Mouse (Mus musculus): Measurements from ENCODE around the gene 1700029P11Rik.

The 1700029P11Rik gene

DNA sequence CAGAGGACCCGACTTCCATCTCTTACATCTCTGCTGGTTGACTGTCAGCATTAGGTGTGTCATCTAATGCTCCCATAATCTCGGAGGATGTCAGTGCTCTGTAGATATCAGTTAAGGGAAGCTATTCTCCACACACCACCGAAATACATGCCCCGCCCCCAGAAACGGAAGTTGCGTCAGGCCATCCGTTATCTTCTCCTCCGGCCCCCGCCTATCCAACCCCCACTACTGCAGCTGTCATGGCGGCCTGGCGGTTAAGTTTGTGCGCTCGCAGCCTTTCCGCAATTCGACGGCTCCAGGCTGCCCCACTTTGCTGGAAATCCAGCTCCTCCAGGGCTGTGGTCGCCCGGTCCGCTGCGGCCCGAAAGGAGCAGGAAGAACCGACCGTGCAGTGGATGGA is at the start of gene 1700029P11Rik:
TSS of gene 1700029P11Rik (plus strand) at position 220 of the 400 bp plus-strand sequence.
- DNase-seq (ENCODE audit: low spot score in 2 of 2) = no peak

DNA sequence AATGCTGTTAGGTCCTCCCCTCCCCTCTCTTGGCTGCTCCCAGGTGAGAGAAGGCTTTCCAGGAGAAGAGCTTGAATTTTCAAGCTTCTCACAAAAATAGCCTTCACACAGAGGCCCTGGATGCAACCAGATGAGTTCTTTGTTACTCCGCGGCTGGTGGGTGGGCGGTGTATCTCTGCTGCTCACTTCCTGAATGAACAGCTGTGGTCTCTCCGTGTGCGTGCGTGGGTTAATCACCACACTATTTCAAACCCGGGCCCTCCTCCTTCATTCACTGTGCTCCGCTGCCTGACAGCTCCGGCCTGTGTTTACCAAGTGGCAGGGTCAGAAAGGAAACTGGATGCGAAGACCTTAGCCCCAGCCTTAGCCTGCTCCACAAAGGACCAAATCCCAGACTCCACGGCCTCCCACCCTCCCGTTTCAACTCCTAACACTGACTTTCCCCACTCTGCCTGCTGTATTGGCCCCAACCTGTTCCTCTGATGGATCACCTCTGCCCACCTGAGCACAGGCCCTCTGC is 47.3 kb upstream of the 1700029P11Rik start:
- peak; percentile 70 to 78 for DNase-seq (ENCODE audit: low spot score in 2 of 2)

DNA sequence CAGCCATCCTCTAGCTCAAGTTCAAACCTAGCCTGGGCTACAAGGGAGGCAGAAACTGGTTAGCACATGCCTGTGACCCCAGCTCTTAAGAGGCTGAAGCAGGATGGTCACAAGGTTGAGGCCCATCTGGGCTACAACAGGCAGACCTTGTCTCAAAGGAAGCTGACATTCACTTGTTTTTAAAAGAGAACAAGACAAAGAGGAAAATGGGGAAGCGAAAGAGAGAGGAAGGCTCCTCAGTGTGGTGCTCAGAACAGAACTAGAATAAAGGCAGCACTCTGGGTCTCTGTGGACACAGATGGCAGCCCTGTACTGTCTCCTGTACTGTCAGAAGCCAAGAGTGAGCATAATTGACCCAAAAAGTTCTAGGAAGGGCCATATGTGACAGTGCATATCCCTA is 46.4 kb upstream of the 1700029P11Rik start:
- DNase-seq (ENCODE audit: low spot score in 2 of 2) = peak; percentile 72 to 77

- DNase-seq (ENCODE audit: low spot score in 2 of 2) = no peak
These were observed 44.3 kb upstream of the 1700029P11Rik start for GRCm38 (mm10) chr15:81935869-81936637.

DNA sequence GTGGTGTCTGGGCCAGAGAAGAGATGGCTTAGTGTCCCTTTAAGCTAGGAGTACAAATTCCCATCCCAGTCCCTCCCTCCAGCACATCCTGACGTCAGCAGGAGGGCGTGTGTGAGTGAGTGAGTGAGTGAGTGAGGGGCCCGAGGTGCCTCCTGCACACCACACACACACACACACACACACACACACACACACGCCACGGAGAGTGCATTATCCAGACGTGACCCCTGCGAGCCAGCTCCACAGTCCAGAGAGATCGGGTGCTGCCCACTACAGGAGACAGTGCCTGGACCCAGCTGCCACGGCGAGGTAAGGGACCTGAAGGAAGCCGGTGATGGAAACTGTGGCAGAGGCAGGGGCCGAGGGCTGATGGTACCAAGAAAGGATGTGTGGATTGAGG is 43.7 kb upstream of the 1700029P11Rik start, which contains the start of gene Csdc2:
TSS of gene Csdc2 (plus strand) at position 81 of the 400 bp plus-strand sequence.
- no peak for DNase-seq (ENCODE audit: low spot score in 2 of 2)

DNA sequence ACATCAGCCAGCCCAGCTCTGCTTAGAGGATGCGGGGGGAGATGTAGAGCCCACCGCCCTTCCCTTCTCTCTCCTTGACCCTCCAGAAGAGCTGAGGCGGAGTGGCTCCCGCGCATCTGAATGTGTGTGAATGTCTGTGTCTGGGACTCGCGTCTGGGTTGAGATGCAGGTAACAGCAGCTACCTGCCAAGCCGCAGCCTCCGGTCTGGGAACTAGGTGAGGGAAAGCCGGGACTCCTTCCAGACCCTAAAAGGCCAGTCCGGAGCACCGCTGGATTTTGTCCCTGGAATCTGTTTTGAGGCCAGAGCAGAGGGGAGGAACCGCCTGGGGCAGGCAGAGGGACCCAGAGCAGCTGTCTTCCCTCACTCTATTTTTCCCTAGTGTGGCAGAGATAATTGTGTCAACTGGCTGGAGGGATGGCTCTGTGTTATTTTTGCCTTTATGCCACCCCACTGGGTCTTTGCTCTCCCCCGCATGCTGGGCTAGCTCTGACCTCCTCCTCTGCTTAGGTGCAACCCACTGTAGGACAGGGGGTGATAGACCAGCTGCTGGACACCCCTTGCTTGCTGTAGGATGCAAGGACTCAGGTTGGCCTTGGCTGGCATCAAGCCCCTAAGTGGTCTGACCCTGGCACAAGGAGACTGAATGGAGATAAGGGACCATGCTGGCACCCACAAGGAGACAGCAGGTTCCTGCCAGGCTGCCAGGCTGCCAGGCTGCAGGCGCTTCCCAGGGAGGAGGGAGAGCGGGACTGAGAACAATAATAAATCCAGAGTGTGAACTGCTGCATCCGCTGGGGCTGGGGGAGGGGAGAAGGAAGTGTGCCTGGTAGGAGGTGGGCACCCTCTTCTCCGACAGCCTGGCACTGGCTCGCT is 43.0 kb upstream of the 1700029P11Rik start:
- DNase-seq (ENCODE audit: low spot score in 2 of 2) = no peak

- DNase-seq (ENCODE audit: low spot score in 2 of 2) = peak; percentile 40 to 44
These were observed 42.1 kb upstream of the 1700029P11Rik start for GRCm38 (mm10) chr15:81938246-81938645.

GRCm38 (mm10) chr15:81939157-81939715 is 41.1 kb upstream of the 1700029P11Rik start:
- no peak for DNase-seq (ENCODE audit: low spot score in 2 of 2)

DNA sequence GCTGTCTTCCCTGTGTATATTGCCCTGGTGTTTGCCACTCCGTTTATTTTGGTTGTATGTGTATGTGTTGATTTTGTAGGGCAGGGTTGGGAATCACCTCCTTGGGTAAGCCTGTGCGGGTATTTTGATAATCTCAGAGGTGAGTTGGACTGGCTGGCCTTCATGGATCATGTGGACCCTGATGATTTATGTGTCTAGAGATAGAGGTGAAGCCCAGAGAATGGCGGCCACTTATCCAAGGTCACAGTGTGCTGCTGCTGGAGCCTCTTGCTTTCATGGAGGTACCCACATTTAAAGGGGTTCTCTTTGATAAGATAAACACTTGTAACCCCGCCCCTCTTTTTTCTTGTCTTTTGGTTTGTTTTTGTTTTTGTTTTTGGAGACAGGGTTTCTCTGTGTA is 40.6 kb upstream of the 1700029P11Rik start:
- DNase-seq (ENCODE audit: low spot score in 2 of 2) = no peak

DNA sequence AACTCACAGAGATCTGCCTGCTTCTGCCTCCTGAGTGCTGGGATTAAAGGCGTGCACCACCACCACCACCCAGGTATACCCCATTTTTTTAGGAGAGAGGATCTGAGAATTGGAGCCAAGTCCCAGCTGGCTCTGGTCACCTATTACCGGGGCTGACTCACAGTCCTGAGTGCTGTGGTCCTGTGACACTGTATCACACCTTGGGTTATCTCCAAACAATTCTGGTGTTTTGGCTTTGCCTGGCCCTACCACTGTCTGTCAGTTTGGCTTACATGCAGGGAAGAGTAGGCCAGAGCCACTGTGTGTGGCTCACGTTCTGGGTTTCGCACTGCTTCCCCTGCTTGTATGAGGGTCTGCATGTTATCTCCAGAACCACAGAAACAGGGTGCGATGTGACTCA is 40.1 kb upstream of the 1700029P11Rik start:
- DNase-seq (ENCODE audit: low spot score in 2 of 2) = no peak

DNA sequence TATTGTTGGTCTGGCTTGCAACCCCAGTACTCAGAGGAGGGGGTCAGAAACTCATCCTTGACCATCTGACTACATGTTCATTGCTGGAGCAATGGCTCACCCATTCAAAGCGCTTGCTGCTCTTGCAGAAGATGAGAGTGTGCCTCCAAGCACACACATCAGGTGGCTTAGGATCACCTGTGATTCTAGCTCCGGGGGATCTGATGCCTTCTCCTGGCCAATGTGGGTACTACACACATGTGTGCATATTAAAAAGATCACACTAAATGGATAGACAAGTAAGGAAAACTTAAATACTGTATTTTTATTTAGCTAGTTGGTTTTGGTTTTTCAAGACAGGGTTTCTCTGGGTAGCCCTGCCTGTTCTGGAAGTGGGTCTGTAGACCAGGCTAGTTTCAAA is 39.3 kb upstream of the 1700029P11Rik start:
- DNase-seq (ENCODE audit: low spot score in 2 of 2) = no peak

DNA sequence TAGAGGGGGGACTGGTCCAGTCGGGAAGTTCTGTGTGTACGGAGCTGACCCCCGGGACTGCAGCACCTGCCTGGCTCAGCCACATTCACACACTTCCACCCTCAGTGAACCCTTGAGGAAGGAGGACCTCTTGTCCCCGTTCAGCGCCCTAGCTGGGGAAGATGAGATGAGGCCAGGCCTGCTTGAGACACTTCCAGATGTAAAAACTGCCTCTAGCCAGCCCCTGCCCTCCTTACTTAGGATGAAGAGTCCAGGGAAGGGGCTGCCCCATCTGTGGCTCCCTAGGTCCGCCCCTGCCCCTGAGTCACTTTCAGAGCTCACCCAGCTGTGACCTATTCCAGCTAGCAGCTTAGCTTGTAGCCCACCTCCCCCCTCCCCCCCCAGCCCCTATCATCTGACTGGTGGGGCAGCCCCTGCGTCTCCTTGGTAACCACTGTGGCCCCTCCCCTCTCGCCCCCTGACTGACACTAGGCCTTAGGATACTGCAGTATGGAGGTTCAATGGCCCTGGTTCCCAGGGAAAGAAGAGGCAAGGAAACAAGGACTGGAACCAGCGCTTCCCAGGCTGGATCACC is 37.1 kb upstream of the 1700029P11Rik start:
- DNase-seq (ENCODE audit: low spot score in 2 of 2) = no peak

DNA sequence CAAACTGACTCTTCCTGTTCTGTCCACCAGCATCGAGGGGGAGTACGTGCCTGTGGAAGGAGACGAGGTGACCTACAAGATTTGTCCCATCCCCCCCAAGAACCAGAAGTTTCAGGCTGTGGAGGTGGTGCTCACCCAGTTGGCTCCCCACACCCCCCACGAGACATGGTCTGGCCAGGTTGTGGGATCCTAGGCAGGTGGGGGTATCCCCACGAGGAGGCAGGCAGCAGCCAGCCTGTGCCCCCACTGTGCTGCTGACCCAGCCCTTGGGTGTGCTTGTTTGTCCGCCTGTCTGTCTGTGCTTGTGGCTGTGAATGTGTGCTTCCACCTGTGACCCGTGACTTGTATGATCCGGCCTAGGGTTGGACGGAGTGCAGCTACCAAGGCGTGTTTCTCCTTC is 31.3 kb upstream of the 1700029P11Rik start:
- DNase-seq (ENCODE audit: low spot score in 2 of 2) = no peak

GRCm38 (mm10) chr15:81949476-81950131 is 30.7 kb upstream of the 1700029P11Rik start:
- no peak for DNase-seq (ENCODE audit: low spot score in 2 of 2)

DNA sequence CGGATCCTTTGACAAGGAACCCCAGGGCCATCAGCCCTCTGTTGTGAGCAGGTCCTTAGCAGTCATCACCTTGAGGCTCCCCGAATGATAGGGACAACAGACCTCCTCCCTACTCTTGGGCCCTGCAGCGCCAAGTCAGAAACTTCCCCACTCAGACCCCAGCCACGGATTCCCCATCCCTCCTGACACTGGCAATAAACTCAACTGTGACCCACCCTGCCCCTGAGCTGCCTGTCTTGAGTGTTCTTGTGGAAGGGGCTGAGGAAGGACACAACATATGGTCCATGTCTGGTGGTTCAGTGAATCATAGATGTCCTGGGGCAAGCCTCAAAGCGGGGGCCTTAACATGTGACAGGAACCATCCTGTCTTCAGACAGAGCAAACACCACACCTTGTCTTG is 29.6 kb upstream of the 1700029P11Rik start:
- DNase-seq (ENCODE audit: low spot score in 2 of 2) = no peak

DNA sequence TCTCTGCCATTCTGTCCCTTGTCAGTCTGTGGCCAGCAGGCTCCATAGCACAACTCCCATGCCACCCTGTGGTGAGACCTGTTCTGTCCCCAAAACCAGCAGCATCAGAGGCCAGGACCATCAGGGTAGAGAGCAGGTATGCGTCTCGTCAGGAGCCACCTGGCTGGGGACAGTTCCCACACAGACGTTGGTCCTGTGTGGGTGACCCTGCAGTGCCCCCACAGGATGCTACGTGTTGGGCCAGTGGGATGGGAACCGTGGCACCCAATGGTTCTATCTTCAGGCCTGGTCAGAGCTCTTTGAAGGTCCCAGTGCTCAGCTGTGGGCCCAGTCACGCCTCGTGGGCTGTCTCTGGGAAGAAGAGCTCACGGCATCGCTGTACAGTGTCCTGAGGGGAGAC is 29.2 kb upstream of the 1700029P11Rik start:
- no peak for DNase-seq (ENCODE audit: low spot score in 2 of 2)

- DNase-seq (ENCODE audit: low spot score in 2 of 2) = no peak
These were observed 28.0 kb upstream of the 1700029P11Rik start for GRCm38 (mm10) chr15:81952310-81952709.

DNA sequence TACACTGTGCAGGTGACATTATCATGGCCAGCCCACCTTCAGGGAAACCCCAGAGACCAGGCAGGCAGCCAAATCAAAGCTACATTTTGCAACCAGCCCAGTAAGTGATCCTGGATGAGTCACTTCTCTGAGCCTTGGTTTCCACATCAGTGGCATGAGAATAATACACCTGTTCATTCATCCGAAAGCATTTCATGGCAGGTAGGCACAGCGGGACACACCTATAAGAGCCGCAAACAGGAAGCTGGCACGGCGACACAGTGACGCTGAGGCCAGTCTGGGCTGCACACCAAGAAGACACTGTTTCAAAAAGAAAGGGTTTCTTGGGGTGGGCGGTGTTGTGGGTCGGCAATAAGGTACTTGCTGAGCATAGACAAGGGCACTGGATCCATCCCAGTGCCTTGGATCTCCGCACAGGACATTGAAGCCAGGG is 26.2 kb upstream of the 1700029P11Rik start:
- no peak for DNase-seq (ENCODE audit: low spot score in 2 of 2)

- DNase-seq (ENCODE audit: low spot score in 2 of 2) = no peak
These were observed 25.6 kb upstream of the 1700029P11Rik start for GRCm38 (mm10) chr15:81954716-81955115.

DNA sequence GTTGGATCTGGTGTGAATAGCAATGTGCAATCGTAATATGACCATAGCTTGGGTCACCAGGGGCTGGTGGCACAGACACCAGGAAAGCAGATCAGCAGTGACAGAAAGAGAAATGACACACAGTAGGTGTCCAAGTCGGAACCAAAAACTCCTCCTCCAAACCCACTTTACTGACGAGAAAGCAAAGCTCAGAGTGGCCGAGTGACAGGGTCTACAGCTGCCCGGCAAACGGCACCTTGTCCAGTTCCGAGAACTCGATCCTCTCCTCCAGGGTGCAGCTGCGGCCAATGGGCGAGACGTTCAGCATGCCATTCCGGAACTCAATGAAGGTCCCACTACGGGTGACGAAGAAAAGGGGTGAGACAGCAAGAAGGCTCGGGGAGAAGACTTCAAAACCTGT is 24.9 kb upstream of the 1700029P11Rik start:
- DNase-seq (ENCODE audit: low spot score in 2 of 2) = no peak

DNA sequence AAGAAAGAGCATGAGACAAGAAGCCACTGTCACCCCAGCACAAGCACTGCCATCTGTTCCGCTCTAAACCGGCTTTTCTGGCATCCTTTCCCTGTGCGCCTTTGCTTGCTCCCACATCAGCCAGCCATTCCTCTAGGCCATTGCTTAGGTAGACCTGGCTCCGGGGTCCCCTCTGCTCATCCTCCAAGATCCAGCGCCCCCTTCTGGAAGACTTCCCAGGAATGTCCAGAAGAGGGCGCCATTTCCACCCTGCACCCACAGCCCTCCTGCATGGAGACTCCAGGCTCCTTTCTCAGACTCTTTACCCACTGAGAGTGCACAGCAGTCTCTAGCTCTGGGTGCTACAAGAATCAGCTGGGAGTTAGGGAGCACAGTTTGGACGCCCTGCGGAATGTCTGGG is 23.9 kb upstream of the 1700029P11Rik start:
- DNase-seq (ENCODE audit: low spot score in 2 of 2) = peak; percentile 26 to 31

Measured in spleen, postnatal 36 days (tissue).